Mouse (Mus musculus) 3134 (cell line): Measurements from ENCODE around the gene Hnrnpab.
A peak's percentile ranks its signal among the peaks of the same experiment; 100 is the strongest.

Experiments used
- DNase-seq: peaks from one replicate; pipeline ENCODE4 v3.0.0-alpha.2; 2011; ENCODE audit warnings: low spot score; ENCODE audit not compliant: insufficient read length; ENCODE audit errors: extremely low read depth

The Hnrnpab gene

GRCm38 (mm10) chr11:51609266-51609909 is 2.7 kb upstream of the Hnrnpab start:
- no peak for DNase-seq

GRCm38 (mm10) chr11:51607096-51607738 is 570 bp upstream of the Hnrnpab start:
- no peak for DNase-seq

GRCm38 (mm10) chr11:51605602-51606446 is 823 bp downstream of the Hnrnpab start:
- peak; percentile 93 for DNase-seq

GRCm38 (mm10) chr11:51602253-51602652 is 4.4 kb downstream of the Hnrnpab start:
- DNase-seq: no peak

- no peak for DNase-seq
These were observed 9.1 kb downstream of the Hnrnpab start for GRCm38 (mm10) chr11:51597553-51597952.

GRCm38 (mm10) chr11:51595459-51596083 is 11.1 kb downstream of the Hnrnpab start:
- DNase-seq: no peak

- no peak for DNase-seq
These were observed 11.8 kb downstream of the Hnrnpab start for GRCm38 (mm10) chr11:51594715-51595350.

- DNase-seq: no peak
These were observed 12.8 kb downstream of the Hnrnpab start for GRCm38 (mm10) chr11:51593849-51594248.

GRCm38 (mm10) chr11:51593368-51593767 is 13.3 kb downstream of the Hnrnpab start:
- no peak for DNase-seq

- no peak for DNase-seq
These were observed 14.7 kb downstream of the Hnrnpab start for GRCm38 (mm10) chr11:51591915-51592314.

GRCm38 (mm10) chr11:51591168-51591567 is 15.5 kb downstream of the Hnrnpab start:
- DNase-seq: no peak

- no peak for DNase-seq
These were observed 16.6 kb downstream of the Hnrnpab start for GRCm38 (mm10) chr11:51590002-51590401.

- DNase-seq: no peak
These were observed 17.8 kb downstream of the Hnrnpab start for GRCm38 (mm10) chr11:51588833-51589232.

GRCm38 (mm10) chr11:51587059-51587458 is 19.6 kb downstream of the Hnrnpab start:
- DNase-seq: no peak

GRCm38 (mm10) chr11:51586411-51586810 is 20.2 kb downstream of the Hnrnpab start:
- no peak for DNase-seq

GRCm38 (mm10) chr11:51585608-51586252 is 20.9 kb downstream of the Hnrnpab start:
- no peak for DNase-seq

- DNase-seq: peak; percentile 100
These were observed 22.0 kb downstream of the Hnrnpab start, which contains the start of gene Phykpl for GRCm38 (mm10) chr11:51584431-51585248. Gene Phykpl (plus strand): TSS chr11:51584757.

GRCm38 (mm10) chr11:51584057-51584430 is 22.6 kb downstream of the Hnrnpab start:
- DNase-seq: no peak

GRCm38 (mm10) chr11:51582713-51583112 is 23.9 kb downstream of the Hnrnpab start:
- peak; percentile 48 for DNase-seq
